Mouse (Mus musculus): ENCODE results near the gene Mdfi. TPM values are rescaled to one million over a fixed set of nuclear protein-coding genes. Genes with fewer than 3 reads are reported as not detected.

The Mdfi gene
- polyA plus RNA-seq, 1 experiment from 2014 or later: 6.2 TPM

- WGBS: 65% methylated on average over 11 of the region's 11 CpGs
- Histone ChIP-seq H3K36me3 (ENCODE audit: control insufficient read depth, insufficient read depth, low read length) (no peaks in the 10 kb centered on the region), H3K4me1 (replicated peaks; ENCODE audit: control insufficient read depth, insufficient read depth) (no peaks in the 10 kb centered on the region), H3K9ac (ENCODE audit: low read length) (no peak overlapping the region), H3K27ac (replicated peaks) (no peak overlapping the region), H3K9me3 (ENCODE audit: control insufficient read depth, low read length) (no peaks in the 10 kb centered on the region), H3K27me3 (ENCODE audit: control insufficient read depth, insufficient read depth, low read length) (no peaks in the 10 kb centered on the region), H3K4me3 (ENCODE audit: low read depth, low read length) (no peak overlapping the region), H3K4me2 (replicated peaks; ENCODE audit: low read depth) (no peak overlapping the region)
- TF ChIP-seq CTCF (IDR thresholded peaks at IDR 0.05; ENCODE audit: low read depth) (no peak), EP300 (optimal IDR thresholded peaks at IDR 0.05) (no peak)
- ATAC-seq (ENCODE audit: low FRiP score, low TSS enrichment) (no peak), DNase-seq (ENCODE audit: low spot score) (no peak)
Observed at GRCm38 (mm10) chr17:47769389-47770299, 64.8 kb downstream of the Mdfi start.

DNA sequence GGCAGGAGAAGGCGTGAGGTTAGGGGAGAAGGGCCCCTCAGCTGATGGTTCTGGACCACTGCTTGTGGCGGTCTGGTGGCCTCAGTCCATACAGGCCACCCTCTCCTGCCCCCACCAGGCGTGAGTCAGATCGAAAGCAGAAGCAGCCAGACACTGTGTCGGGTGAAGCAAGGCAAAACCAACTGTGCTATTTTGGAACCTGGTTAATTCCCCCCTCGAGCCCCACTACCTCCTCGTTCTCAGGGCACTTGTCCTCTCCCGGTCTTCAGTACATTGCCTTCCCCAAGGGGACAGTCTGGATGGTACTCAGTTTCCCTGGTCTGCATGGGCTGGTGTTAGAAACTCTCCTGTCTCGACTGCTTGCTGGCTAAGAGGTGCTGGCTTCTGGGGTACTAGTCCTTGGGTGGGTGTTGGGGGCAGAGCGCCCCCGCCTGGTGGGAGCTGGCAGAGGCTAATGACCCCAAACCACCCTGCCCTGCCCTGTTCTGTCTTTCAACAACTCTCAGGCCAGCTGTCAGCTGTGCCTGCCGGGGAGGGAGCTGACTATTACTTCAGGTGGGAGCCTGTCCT, 65.7 kb downstream of the Mdfi start:
- H3K9ac ChIP-seq (ENCODE audit: low read length): no peak overlapping the region
- H3K4me1 ChIP-seq (replicated peaks; ENCODE audit: control insufficient read depth, insufficient read depth): peaks cover under 1% of the 10 kb centered on the region; the same call in 1 of the 2 replicates
- peak; percentile 30; the same call in 1 of the 2 replicates for ATAC-seq (ENCODE audit: low FRiP score, low TSS enrichment)
- 50% methylated on average over 12 of the region's 12 CpGs for WGBS
- no peak overlapping the region for H3K27ac ChIP-seq (replicated peaks)
- no peak overlapping the region for H3K4me2 ChIP-seq (replicated peaks; ENCODE audit: low read depth)
- H3K4me3 ChIP-seq (ENCODE audit: low read depth, low read length): no peak overlapping the region
- no peaks in the 10 kb centered on the region for H3K27me3 ChIP-seq (ENCODE audit: control insufficient read depth, insufficient read depth, low read length)
- peak; percentile 43 for DNase-seq (ENCODE audit: low spot score)
- peak; percentile 39 for TF ChIP-seq CTCF (IDR thresholded peaks at IDR 0.05; ENCODE audit: low read depth)
- no peak for TF ChIP-seq EP300 (optimal IDR thresholded peaks at IDR 0.05)
- H3K36me3 ChIP-seq (ENCODE audit: control insufficient read depth, insufficient read depth, low read length): no peaks in the 10 kb centered on the region
- H3K9me3 ChIP-seq (ENCODE audit: control insufficient read depth, low read length): no peaks in the 10 kb centered on the region

- no peak for ATAC-seq (ENCODE audit: low FRiP score, low TSS enrichment)
Observed at GRCm38 (mm10) chr17:47767456-47768141, 66.9 kb downstream of the Mdfi start.

GRCm38 (mm10) chr17:47767081-47767455, 67.4 kb downstream of the Mdfi start:
- H3K4me3 ChIP-seq (ENCODE audit: low read depth, low read length): no peak overlapping the region
- TF ChIP-seq EP300 (optimal IDR thresholded peaks at IDR 0.05): no peak
- TF ChIP-seq CTCF (IDR thresholded peaks at IDR 0.05; ENCODE audit: low read depth): no peak
- no peak overlapping the region for H3K27ac ChIP-seq (replicated peaks)
- H3K4me1 ChIP-seq (replicated peaks; ENCODE audit: control insufficient read depth, insufficient read depth): peaks cover 11% of the 10 kb centered on the region
- H3K9me3 ChIP-seq (ENCODE audit: control insufficient read depth, low read length): no peaks in the 10 kb centered on the region
- no peak for ATAC-seq (ENCODE audit: low FRiP score, low TSS enrichment)
- no peak overlapping the region for H3K4me2 ChIP-seq (replicated peaks; ENCODE audit: low read depth)
- 56% methylated on average over 2 of the region's 2 CpGs for WGBS
- DNase-seq (ENCODE audit: low spot score): no peak
- H3K9ac ChIP-seq (ENCODE audit: low read length): no peak overlapping the region
- H3K36me3 ChIP-seq (ENCODE audit: control insufficient read depth, insufficient read depth, low read length): no peaks in the 10 kb centered on the region
- no peaks in the 10 kb centered on the region for H3K27me3 ChIP-seq (ENCODE audit: control insufficient read depth, insufficient read depth, low read length)

More at GRCm38 (mm10) chr17:47767456-47768141, 66.9 kb downstream of the Mdfi start:
- Histone ChIP-seq H3K36me3 (ENCODE audit: control insufficient read depth, insufficient read depth, low read length) (no peaks in the 10 kb centered on the region), H3K27ac (replicated peaks) (no peak overlapping the region), H3K9ac (ENCODE audit: low read length) (no peak overlapping the region), H3K4me3 (ENCODE audit: low read depth, low read length) (no peak overlapping the region), H3K4me2 (replicated peaks; ENCODE audit: low read depth) (no peak overlapping the region), H3K9me3 (ENCODE audit: control insufficient read depth, low read length) (no peaks in the 10 kb centered on the region), H3K27me3 (ENCODE audit: control insufficient read depth, insufficient read depth, low read length) (no peaks in the 10 kb centered on the region), H3K4me1 (replicated peaks; ENCODE audit: control insufficient read depth, insufficient read depth) (peaks cover 11% of the 10 kb centered on the region)
- 39% methylated on average over 17 of the region's 17 CpGs for WGBS
- no peak for TF ChIP-seq EP300 (optimal IDR thresholded peaks at IDR 0.05)
- TF ChIP-seq CTCF (IDR thresholded peaks at IDR 0.05; ENCODE audit: low read depth): no peak
- DNase-seq (ENCODE audit: low spot score): peak; percentile 62

DNA sequence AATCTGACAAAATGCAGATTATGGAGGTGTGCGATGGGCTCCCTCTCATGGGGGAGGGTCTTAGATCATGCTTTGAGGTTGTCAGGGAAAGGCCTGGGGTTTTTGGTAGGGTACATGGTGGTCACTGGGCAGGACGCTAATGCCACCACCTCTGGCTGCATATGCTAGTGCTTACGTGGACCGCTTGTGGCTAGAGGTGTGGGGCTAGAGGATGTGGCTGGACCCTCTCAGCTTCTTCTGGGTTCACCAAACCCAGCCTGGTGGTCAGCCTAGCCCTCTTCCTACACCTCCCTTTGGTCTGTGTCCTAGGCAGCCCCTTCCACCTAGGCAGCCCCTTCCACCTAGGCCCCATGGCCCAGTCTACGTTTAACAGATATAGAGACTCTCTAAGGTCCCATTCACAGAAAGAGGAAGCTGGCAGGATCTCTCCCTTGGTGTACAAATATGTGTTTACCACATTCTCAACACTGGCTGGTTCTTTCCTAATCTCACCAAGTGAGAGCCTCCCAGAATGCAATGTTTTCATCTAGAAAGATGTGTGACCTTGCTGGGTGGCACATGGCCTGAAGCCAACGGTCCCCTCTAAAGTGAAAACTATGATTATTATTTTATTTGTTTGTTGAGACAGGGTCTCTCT, 68.0 kb downstream of the Mdfi start:
- Histone ChIP-seq H3K36me3 (ENCODE audit: control insufficient read depth, insufficient read depth, low read length) (no peaks in the 10 kb centered on the region), H3K9ac (ENCODE audit: low read length) (no peak overlapping the region)

More for the DNA sequence above, 68.0 kb downstream of the Mdfi start:
- TF ChIP-seq EP300 (optimal IDR thresholded peaks at IDR 0.05) (no peak), CTCF (IDR thresholded peaks at IDR 0.05; ENCODE audit: low read depth) (no peak)
- H3K27ac ChIP-seq (replicated peaks): no peak overlapping the region
- H3K4me3 ChIP-seq (ENCODE audit: low read depth, low read length): no peak overlapping the region
- WGBS: 88% methylated on average over 6 of the region's 6 CpGs
- no peak overlapping the region for H3K4me2 ChIP-seq (replicated peaks; ENCODE audit: low read depth)
- no peak for DNase-seq (ENCODE audit: low spot score)
- no peak for ATAC-seq (ENCODE audit: low FRiP score, low TSS enrichment)
- H3K4me1 ChIP-seq (replicated peaks; ENCODE audit: control insufficient read depth, insufficient read depth): peaks cover 11% of the 10 kb centered on the region
- H3K9me3 ChIP-seq (ENCODE audit: control insufficient read depth, low read length): no peaks in the 10 kb centered on the region
- no peaks in the 10 kb centered on the region for H3K27me3 ChIP-seq (ENCODE audit: control insufficient read depth, insufficient read depth, low read length)

Data from stomach, postnatal 0 days (tissue).